Comparison of ENCODE assay signal across 12 mouse cellular contexts in genomic region chr3:38452199-38452598, GRCm38 (mm10). TPM values are rescaled to one million over a fixed set of nuclear protein-coding genes. Genes with fewer than 3 reads are reported as not detected.
DNase-seq lines count a peak whose midpoint lies in the region; ATAC-seq lines count a peak whose summit lies in the region.
"Had no signal": no experiment of that assay in that cellular context is flagged by ENCODE, and none has a peak within 500 bp of the region (broad histone marks: within the 10 kb centered on the region; RNA-seq: fewer than 3 reads in every experiment).

No protein-coding gene starts in this region.

- no peak; the same call in 1 of the 2 replicates for ATAC-seq in hindbrain, embryonic 11.5 days (ENCODE audit: low FRiP score)
- ATAC-seq: midbrain, embryonic 13.5 days had no signal

- H3K9ac ChIP-seq in hindbrain, embryonic 11.5 days (ENCODE audit: low read depth, low read length): no peak overlapping the region
- H3K9ac ChIP-seq: liver, embryonic 14.5 days; midbrain, embryonic 13.5 days had no signal

- no peaks in the 10 kb centered on the region for H3K27me3 ChIP-seq in hindbrain, embryonic 11.5 days (ENCODE audit: control insufficient read depth, insufficient read depth, low read length)
- no peaks in the 10 kb centered on the region for H3K27me3 ChIP-seq in hindbrain, embryonic 10.5 days (ENCODE audit: insufficient read depth, poor library complexity, severe bottlenecking)
- no peaks in the 10 kb centered on the region for H3K27me3 ChIP-seq in embryonic facial prominence, embryonic 10.5 days (replicated peaks; ENCODE audit: low read depth, poor library complexity, severe bottlenecking)
- H3K27me3 ChIP-seq: midbrain, embryonic 13.5 days had no signal

- H3K36me3 ChIP-seq in hindbrain, embryonic 11.5 days (ENCODE audit: control insufficient read depth, insufficient read depth, low read length): peaks cover 48% of the 10 kb centered on the region
- H3K36me3 ChIP-seq in hindbrain, embryonic 10.5 days: peaks cover 76% of the 10 kb centered on the region
- peaks cover 71% of the 10 kb centered on the region for H3K36me3 ChIP-seq in embryonic facial prominence, embryonic 10.5 days (replicated peaks)

- peak; percentile 30 for DNase-seq in hindbrain, embryonic 11.5 days (ENCODE audit: low spot score)
- no peak for DNase-seq in hindbrain, embryonic 10.5 days (ENCODE audit: low spot score)
- DNase-seq in 3T3-L1 (ENCODE audit: low read depth, low spot score): peak; percentile 74
- peak; percentile 41 for DNase-seq in embryonic facial prominence, embryonic 10.5 days (ENCODE audit: low spot score)
- peak; percentile 44 to 83 for DNase-seq in left cerebral cortex, postnatal 25 days (ENCODE audit: low spot score in 2 of 2)
- DNase-seq in yolk sac, embryonic 10.5 days (ENCODE audit: low spot score): no peak
- no peak for DNase-seq in gastrocnemius, postnatal 25 days
- no peak for DNase-seq in cerebellum, postnatal 4 days (ENCODE audit: low spot score in 2 of 2)
- DNase-seq: adrenal gland, adult 8-10 months; kidney, adult 2 months had no signal

- no peaks in the 10 kb centered on the region for H3K4me1 ChIP-seq in hindbrain, embryonic 11.5 days (replicated peaks; ENCODE audit: control insufficient read depth, insufficient read depth, low read length)
- H3K4me1 ChIP-seq in hindbrain, embryonic 10.5 days (replicated peaks): no peaks in the 10 kb centered on the region
- H3K4me1 ChIP-seq in embryonic facial prominence, embryonic 10.5 days: no peaks in the 10 kb centered on the region
- H3K4me1 ChIP-seq: midbrain, embryonic 13.5 days had no signal

- 71% methylated on average over 9 of the region's 9 CpGs for whole genome bisulfite sequencing in hindbrain, embryonic 11.5 days
- WGBS in hindbrain, embryonic 10.5 days: 82% methylated on average over 9 of the region's 9 CpGs
- 71% methylated on average over 9 of the region's 9 CpGs for WGBS in embryonic facial prominence, embryonic 10.5 days

- no peaks in the 10 kb centered on the region for H3K9me3 ChIP-seq in hindbrain, embryonic 11.5 days (ENCODE audit: control insufficient read depth, low read length)
- H3K9me3 ChIP-seq in hindbrain, embryonic 10.5 days: peaks cover 10% of the 10 kb centered on the region; the same call in 1 of the 2 replicates
- H3K9me3 ChIP-seq in embryonic facial prominence, embryonic 10.5 days: peaks cover 13% of the 10 kb centered on the region; the same call in 1 of the 2 replicates

- H3K4me2 ChIP-seq in hindbrain, embryonic 11.5 days (replicated peaks; ENCODE audit: low read depth, low read length): no peak overlapping the region
- H3K4me2 ChIP-seq: midbrain, embryonic 13.5 days had no signal

- intact Hi-C loops in left cerebral cortex, postnatal 25 days (cut with DNase I): no loop called here

- no peak overlapping the region for H3K4me3 ChIP-seq in hindbrain, embryonic 11.5 days (ENCODE audit: low read depth, low read length)
- no peak overlapping the region for H3K4me3 ChIP-seq in hindbrain, embryonic 10.5 days
- no peak overlapping the region for H3K4me3 ChIP-seq in embryonic facial prominence, embryonic 10.5 days
- H3K4me3 ChIP-seq: midbrain, embryonic 13.5 days had no signal

- no peak overlapping the region for H3K27ac ChIP-seq in hindbrain, embryonic 11.5 days (ENCODE audit: low read depth, low read length)
- H3K27ac ChIP-seq in hindbrain, embryonic 10.5 days: no peak overlapping the region
- H3K27ac ChIP-seq in embryonic facial prominence, embryonic 10.5 days (replicated peaks): no peak overlapping the region
- H3K27ac ChIP-seq: liver, embryonic 14.5 days; midbrain, embryonic 13.5 days had no signal

RNA-seq across cellular contexts. Expression of gene Ankrd50, which starts 32.4 kb away (rescaled TPM):
- polyA plus RNA-seq in hindbrain, embryonic 11.5 days (2014; fragmentation: Nextera tagmentation; extraction: Ambion mirVana): 28.1 and 30.4 TPM in 2 replicates
- 26.4 and 29.2 TPM in 2 replicates for polyA plus RNA-seq in hindbrain, embryonic 10.5 days (2016; fragmentation: Nextera tagmentation; extraction: Ambion mirVana)
- 21.0 and 22.9 TPM in 2 replicates for polyA plus RNA-seq in embryonic facial prominence, embryonic 10.5 days (2016; fragmentation: Nextera tagmentation; extraction: Ambion mirVana)
- 10 to 100 TPM; 84.6 to 96.2 TPM for total RNA-seq in left cerebral cortex, postnatal 25 days (2021)
- 10 to 100 TPM in 1 of 2 experiments, 1 to 10 TPM in 1; 8.7 to 13.9 TPM for total RNA-seq in gastrocnemius, postnatal 25 days (2021)

Comparison
In these comparisons a context has a peak if more than half of its experiments do, and no peak if none do; other contexts are left out.
1. DNase-seq: peak in hindbrain, embryonic 11.5 days (single experiment), 3T3-L1 (single experiment), embryonic facial prominence, embryonic 10.5 days (single experiment) and left cerebral cortex, postnatal 25 days (2 of 2); none in hindbrain, embryonic 10.5 days (single experiment), yolk sac, embryonic 10.5 days (single experiment), gastrocnemius, postnatal 25 days (single experiment) and cerebellum, postnatal 4 days (0 of 2).